Mouse (Mus musculus): ENCODE results near the gene Foxd3.

The Foxd3 gene

DNA sequence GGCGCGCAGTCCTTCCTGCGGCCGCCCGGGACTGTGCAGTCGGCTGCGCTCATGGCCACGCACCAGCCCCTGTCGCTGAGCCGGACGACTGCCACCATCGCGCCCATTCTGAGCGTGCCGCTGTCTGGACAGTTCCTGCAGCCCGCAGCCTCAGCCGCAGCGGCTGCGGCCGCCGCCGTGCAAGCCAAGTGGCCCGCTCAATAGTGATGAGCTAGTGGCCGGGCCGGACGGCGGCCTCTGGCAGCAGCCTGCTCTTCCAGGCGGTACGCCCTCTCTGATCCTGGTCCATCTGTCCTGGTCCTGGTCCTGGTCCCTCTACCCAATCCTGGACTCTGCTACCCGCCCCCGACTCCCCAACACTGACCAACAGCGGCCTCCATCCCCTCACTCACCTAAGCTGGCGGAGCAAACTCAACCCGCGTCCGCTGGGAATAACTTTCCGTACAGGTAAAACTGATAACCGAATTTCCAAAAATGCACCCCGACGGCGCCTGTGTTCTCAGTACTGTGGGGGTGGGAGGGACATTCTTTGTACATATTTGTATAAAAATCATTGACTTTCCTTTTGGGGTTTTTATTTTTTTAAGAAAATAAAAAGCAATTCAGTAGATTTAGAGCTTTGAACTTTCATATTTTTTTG is 1.9 kb downstream of the Foxd3 start:
- DNase-seq: no peak

DNA sequence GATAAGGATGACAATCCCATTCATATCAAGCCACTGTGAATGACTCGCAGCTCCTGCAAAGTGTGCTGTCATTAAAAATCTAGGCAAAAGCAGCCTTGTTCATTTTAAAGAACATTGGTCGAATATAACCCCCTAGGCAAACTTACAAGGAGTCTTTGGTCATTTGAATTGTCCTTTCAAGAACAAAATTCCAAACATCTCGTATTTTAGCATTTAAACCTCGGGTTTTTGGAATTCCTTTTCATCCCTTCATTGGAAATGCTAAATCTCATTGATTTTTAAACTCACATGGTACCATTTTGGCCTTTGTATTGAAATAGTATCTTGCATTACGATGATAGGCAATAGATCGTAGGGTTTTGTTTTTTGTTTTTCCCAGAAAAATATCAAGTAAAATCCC is 2.8 kb downstream of the Foxd3 start:
- DNase-seq: no peak

GRCm38 (mm10) chr4:99659361-99660072 is 3.4 kb downstream of the Foxd3 start:
- DNase-seq: no peak

DNA sequence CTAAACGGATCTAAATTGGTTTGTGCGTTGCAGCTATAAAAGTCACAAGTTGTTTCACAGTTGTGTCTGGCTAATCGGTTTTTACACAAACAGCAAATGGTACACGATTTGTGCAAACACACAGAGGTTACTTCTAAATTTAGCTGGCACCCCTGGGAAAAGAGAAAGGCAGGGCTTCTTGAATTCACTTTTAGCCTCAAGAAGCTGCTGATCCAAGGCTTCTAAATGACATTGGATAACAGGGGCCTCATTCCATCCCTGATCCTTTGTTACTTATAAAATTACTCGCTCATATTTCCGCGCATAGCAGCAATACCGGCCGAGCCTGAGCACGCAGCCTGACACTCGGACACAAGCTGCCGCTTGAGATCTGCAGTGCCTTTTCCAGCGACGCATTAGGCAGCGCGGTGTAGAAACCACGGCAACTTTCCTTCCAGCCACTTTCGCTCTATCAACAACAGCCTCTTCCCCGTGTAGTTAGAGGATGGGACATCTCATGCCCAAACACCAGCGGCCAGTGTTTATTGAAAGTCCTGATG is 4.0 kb downstream of the Foxd3 start:
- no peak for DNase-seq

DNA sequence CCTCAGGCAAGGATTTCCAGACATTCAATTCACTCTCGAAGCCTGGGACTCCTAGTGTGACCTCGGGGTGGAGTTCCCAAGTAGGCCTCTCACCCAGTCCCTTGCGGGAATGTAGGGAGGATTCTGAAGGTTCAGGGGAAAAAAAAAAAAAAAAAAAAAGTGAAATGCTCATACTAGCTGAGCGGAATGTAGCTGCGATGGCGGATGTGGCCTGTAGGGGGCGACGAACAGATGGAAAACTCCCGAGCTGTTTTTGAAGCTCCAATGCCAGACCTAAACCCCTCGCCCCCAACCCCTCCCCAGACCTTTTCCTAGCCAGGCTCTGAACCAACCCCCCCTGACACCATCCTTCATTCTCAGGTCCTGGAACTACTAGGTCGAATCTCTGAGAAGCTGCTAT is 4.9 kb downstream of the Foxd3 start:
- no peak for DNase-seq

GRCm38 (mm10) chr4:99661956-99662355 is 5.9 kb downstream of the Foxd3 start:
- DNase-seq: no peak

DNA sequence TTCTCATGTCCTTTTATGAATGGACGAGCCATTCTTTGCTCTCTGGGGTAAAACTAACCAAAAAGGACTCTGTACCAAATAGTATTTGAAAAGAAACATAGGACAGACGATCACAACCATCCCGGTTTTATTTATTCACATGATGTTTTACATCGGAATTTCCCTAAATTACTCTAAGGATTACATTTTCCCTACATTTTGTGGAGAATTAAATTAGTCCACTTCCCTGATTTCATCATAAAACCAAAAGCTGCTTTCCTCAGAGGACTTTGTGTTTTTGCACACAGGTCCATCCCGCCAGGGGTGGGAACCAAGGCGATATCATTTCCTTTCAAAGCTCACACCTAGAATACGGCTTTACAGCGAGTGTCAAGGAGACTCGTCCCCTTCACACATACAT is 6.3 kb downstream of the Foxd3 start:
- DNase-seq: no peak

- no peak for DNase-seq
Observed at GRCm38 (mm10) chr4:99662841-99663567, 6.9 kb downstream of the Foxd3 start.

- no peak for DNase-seq
Observed at GRCm38 (mm10) chr4:99663710-99664109, 7.6 kb downstream of the Foxd3 start.

- DNase-seq: no peak
Observed at GRCm38 (mm10) chr4:99670203-99670851, 14.2 kb downstream of the Foxd3 start.

DNA sequence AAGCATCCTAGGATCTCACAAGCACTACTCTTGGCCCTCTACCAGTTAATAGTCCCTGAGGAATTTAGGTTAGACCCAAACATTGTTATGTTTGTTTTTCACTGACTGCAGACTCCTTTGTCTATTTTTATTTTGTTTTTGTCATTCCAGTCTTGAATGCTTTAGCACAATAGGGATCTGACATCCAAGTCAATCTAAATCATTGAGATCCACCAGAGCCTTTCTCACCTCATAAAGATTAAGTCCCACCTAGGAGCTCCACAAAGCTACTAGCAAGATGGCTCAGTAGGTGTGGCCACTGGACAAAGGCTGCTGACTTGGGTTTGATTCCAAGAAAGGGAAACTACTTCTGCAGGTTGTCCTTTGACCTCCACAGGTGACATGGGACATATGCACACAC is 19.1 kb downstream of the Foxd3 start:
- no peak for DNase-seq

DNA sequence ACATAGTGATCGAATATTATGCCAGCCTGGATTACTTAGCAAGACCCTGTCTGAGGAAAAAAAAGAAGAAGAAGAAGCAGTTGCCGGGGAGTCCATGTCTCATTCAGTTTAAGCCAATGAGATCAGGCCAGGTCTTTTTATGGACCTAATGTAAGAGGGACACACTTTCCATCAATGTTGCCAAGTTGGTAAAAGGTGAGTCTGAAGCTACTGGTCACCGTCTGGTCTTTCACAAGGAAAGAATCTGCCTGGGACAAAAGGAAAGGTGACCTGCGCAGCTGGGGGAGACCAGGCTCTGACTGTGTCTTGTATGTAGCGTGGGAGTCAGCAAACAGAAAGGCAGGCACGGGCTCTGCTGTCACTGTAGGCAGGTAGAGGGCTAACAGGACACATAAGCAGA is 27.8 kb downstream of the Foxd3 start:
- no peak for DNase-seq

GRCm38 (mm10) chr4:99686308-99686707 is 30.2 kb downstream of the Foxd3 start:
- DNase-seq: no peak

All from cerebellum, adult 11-12 months (tissue).